Mouse (Mus musculus) T-helper 2 cell (primary cell): ENCODE measurements at regions not wholly inside any gene's neighbourhood (a gene's known extent, or its start where the extent isn't known, plus 50 kb on each side); places are given as distances from the start of the nearest gene placed in this dataset.

Source experiments
- in situ Hi-C: fragments of 300-600 bp; cut with MboI, MseI; formaldehyde crosslinking; loops from one replicate; pipeline ENCODE4 v1.15.1; 2025; ENCODE audit warnings: high pct_unique_total_duplicates

DNA sequence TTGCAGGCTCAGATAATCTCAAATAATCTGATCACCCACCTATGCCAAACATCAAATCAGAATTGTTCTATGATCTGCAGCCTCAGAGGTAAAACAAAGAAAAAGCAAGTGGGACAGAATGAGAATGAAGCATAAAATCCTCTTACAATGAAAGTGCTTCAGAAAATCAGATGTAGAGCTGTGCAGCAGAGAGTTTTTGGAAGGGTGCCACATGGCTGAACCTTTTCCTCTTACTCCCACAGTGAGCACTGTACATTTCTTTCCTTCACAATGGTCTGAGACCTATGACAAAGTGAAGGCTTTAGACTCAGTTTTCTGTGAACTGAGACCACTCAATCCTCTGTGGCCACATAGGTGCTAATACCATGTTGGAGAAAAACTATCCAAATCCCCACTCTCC is 116.4 kb upstream of the Rag2 start:
- in situ Hi-C loops = no loop called here
